Mouse (Mus musculus) activated CD4-positive, CD25-positive, alpha-beta regulatory T cell, adult 4 months (primary cell): ENCODE results near the gene Erich6. TPM values are rescaled to one million over a fixed set of nuclear protein-coding genes. Genes with fewer than 3 reads are reported as not detected.
A peak's percentile ranks its signal among the peaks of the same experiment; 100 is the strongest.
"Not testable (repeated sequence)": the region's sequence is repeated elsewhere in the genome, so short reads cannot be mapped to it uniquely, and the experiment has no call there.

Experiments
- ATAC-seq: one replicate; pipeline ENCODE4 v1.8.0; 2017
- polyA plus RNA-seq, 2 experiments: library from polyadenylated mRNA; unstranded; fragments of 100-300 nt; shearing (Covaris generic); gene quantifications; one replicate each; pipeline ENCODE4 v1.2.1; 2017

The Erich6 gene
- polyA plus RNA-seq, 2 experiments from 2014 or later: not detected

DNA sequence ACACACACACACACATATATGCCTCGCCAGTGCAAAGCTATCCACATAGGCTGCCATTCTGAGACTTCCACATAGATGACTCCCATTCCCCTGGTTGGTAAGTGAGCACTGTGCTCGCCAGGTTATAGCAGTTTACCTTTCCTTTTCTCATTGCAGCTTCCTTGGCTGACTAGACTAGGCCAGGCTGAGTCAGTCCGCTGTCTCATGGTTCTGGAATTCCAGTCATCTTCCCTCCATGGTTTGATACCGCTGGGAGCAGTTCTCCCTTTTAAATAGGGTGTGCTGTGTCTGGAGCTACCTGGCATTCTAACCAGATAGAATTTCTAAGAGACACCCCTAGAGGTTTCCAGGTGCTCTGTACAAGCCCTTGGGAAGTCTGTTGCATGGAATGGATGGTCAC lies 9.2 kb upstream of the Erich6 start:
- ATAC-seq: no peak

DNA sequence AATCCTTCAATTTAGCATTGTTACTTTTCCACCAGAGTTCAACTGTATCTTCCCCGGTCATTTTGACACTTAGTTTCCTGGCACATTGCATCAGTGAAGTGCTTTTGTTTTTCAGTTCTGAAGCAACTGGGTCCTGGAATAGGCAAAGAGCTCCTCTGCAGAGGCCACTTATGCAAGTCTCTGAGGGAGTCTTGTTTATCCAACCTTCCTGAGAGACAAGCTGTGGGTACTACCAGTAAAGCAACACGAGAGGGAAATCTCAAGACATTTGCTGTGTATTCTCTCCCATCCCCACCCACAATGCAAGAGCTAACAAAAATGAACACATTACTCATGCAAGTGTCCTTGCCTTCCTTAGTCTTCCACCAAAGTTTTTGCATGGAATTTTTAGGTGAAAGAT lies 5.3 kb downstream of the Erich6 start:
- ATAC-seq: no peak

DNA sequence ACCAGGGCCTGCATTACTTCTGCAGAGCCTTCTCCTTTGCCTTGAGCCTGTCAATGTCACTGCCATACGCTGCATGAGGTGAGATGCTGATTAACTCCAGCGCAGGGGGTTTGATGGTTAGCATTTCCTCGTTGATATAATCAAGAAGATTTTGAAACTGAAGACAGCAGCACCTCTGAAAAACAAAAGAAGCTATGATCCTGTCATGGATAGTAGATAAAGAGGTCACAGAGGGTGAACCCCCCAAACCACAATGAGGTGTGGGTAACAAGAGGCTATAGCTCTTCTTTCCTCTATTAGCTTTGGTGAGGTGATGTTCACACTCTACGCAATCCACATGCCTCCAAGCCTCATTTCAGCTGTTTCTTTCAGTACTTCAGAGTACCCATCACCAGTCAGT lies 12.0 kb downstream of the Erich6 start:
- ATAC-seq: no peak

DNA sequence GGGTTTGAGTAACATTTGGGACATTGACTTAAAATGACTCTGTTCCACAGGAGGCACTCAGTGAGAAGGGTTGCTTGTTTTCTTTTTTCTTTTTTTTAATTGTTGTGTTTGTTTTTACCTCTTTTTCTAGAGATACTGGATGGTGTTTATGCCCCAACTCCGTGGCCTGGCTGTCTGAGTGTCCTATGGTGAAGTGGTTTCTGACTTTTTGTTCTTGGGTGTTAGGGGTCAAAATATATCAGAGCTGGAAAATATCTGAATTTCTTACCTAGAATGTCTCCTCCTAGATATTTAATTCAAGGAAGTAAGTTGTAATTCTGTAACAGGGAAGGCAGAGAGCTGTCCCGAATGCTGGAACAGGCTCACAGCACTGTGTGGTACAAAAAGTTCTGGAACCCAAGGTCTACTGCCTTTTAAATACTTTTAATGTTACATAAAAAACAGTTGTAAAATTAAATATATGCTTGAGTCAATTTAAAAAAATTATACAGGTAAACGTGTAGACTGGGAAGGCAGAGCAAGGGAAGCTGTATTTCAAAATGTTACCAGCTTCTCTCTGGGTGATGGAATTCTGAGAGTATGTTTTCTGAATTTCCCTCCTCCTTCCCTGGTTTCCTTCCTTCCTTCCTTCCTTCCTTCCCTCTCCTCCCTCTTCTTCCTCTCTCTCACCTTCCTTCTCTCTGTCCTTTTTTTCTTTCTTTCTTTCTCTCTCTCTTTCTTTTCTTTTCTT lies 14.2 kb downstream of the Erich6 start:
- ATAC-seq: peak; percentile 66

- no peak for ATAC-seq
Measured at GRCm38 (mm10) chr3:58621066-58621465, 15.9 kb downstream of the Erich6 start.

- no peak for ATAC-seq
Measured at GRCm38 (mm10) chr3:58609985-58610384, 27.0 kb downstream of the Erich6 start.

DNA sequence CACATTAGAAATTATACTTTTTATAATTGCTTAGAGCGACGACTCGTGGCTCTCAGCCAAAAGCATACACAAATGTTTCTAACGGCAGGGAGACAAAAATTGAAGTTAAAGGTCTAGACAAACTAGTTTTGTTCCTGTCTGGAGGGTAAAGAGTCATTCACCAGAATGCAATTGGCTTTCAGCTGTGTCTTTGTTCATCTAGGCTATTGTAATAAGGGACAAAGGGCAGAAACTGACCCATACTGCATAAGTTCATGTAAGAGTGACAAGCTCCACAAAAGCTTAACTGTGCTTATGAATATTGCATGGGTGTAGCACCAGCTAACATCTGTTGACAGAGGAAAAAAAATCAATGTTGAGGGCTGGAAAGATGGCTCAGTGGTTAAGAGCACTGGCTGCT lies 28.5 kb downstream of the Erich6 start:
- ATAC-seq: no peak

- no peak for ATAC-seq
Measured at GRCm38 (mm10) chr3:58593623-58594022, 43.4 kb downstream of the Erich6 start.

GRCm38 (mm10) chr3:58592666-58593065 lies 44.3 kb downstream of the Erich6 start:
- ATAC-seq: not testable (repeated sequence)

GRCm38 (mm10) chr3:58590544-58590943 lies 46.5 kb downstream of the Erich6 start:
- ATAC-seq: not testable (repeated sequence)

DNA sequence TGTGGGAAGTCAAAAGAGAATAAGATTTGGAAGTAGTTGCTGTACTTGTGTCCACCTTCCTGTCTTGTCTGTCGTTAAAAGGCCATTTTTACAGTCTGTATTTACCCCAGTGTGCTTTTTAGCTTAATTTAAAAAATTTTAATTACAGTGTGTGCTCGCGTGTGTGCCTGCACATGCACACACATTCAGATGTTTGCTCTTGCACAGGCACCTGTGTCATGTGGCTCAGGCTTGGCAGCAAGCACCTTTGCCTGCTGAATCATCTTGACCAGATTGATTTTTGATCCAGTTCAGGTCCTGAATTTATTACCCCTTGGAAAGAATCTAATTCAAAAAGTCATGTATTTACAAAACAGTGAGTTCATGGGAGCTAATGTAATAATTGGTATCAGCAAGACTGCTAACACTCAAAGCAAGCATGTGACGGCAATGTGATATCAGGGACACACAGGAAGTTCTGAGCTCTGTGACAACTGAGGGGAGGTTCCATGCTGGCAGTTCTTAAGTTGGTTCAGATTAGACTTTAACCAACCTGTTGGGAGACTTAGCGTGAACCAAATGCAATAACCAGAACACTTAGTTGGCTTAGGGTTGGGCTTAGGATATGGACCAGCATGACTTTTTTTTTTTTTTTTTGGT lies 54.1 kb downstream of the Erich6 start:
- ATAC-seq: peak; percentile 53

- no peak for ATAC-seq
Measured at GRCm38 (mm10) chr3:58582297-58582696, 54.7 kb downstream of the Erich6 start.

DNA sequence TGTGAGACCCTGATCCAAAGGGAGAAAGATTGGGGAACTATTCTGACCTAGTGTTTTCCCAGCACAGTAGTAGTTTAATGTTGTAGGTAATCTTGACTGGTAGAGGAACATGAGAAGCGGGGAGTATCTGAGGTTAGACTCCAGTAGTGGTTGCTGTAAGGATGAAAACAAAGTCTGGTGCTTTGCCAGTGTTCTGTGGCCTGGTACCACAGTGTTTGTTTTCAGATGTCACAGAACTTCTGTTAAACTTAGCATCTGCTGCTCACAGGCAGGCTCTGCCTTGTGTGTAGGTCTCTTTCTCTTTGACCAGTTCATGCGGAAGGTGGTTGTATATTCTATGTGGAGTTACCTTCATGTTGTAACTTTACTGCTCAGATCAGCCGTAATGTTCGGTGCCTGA lies 55.5 kb downstream of the Erich6 start:
- ATAC-seq: no peak

GRCm38 (mm10) chr3:58577506-58578050 lies 59.4 kb downstream of the Erich6 start:
- ATAC-seq: no peak

- ATAC-seq: peak; percentile 55
Measured at GRCm38 (mm10) chr3:58577067-58577503, 59.9 kb downstream of the Erich6 start.

DNA sequence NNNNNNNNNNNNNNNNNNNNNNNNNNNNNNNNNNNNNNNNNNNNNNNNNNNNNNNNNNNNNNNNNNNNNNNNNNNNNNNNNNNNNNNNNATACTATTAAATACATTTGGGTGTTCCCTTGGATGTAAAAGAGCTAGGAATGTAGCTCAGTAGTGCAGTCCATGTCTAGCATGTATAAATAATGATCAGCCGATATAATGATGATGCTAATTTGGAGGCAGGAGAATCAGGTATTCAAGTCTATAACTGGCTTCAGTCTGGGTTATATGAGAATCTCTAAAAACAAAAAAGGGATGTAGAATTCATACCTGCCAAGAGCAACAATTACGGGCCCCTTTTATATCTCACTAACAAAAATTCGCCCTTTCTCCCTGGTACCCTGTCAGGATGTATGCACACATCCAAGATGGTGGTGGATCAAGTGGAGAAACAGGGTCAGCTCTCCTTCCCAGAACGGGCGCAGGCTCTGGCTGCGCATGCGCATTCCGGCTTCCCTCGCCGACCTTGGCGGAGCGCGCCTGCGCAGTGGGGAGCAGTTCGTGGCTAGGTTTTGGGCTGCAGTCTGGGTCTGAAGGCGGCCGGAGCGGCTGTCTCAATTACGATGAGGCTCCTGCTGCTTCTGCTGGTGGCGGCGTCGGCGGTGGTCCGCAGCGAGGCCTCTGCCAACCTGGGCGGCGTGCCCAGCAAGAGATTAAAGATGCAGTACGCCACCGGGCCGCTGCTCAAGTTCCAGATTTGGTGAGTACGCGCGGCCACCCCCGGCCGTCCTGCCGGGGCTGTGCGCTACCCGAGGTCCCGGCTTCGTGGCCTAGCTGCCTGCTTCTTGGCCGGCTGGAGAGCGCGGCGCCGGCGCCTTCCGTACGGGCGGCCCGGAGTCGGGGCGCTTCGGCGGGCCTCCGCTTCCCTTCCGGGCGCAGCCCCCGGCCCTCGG lies 60.6 kb downstream of the Erich6 start, which contains the start of gene Selenot:
Gene Selenot (plus strand): TSS at position 500 of the 930 bp plus-strand sequence.
- peak; percentile 69 for ATAC-seq

DNA sequence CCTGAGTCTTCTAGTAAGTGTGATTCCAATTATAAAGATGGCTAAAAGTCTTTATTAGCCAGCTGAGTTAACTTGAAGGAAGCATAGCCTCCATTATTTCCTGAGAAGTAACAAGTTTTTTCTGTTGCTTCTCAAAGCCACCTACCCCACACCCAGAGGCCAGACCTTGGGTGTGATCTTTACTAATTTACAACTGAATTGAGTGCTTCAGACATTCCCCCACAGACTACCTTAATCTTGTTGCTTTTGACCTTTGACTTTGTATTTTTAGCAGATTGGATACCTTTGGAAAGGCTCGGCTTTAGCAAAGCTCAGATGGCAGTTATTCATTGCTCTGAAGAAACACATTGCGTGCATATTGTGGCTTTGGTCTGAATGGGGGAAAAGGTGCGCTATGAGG lies 66.2 kb downstream of the Erich6 start:
- ATAC-seq: no peak

Other genes with a start within 250 kb of the Erich6 start
- 10 to 100 TPM in 1 of 2 experiments, 1 to 10 TPM in 1; 7.4 to 15.1 TPM for gene Tsc22d2, start 222.5 kb downstream of the Erich6 start, polyA plus RNA-seq
- 10 to 100 TPM; 67.6 to 68.1 TPM for gene Eif2a, start 111.4 kb downstream of the Erich6 start, polyA plus RNA-seq
- gene Serp1, start 111.3 kb downstream of the Erich6 start, polyA plus RNA-seq: 10 to 100 TPM; 50.4 to 54.0 TPM
- gene Selenot, start 60.6 kb downstream of the Erich6 start, polyA plus RNA-seq: 10 to 100 TPM; 27.9 to 54.8 TPM
- 1 to 10 TPM in 1 of 2 experiments, under 1 TPM in 1; 0.99 to 1.6 TPM for gene Siah2, start 55.2 kb upstream of the Erich6 start, polyA plus RNA-seq
- not detected for gene Mindy4b-ps, start 185.1 kb upstream of the Erich6 start, polyA plus RNA-seq
- gene Clrn1, start 248.1 kb upstream of the Erich6 start, polyA plus RNA-seq: not detected